Mouse (Mus musculus) embryonic facial prominence, embryonic 14.5 days (tissue): ENCODE data around the gene Ptafr. TPM values are rescaled to one million over a fixed set of nuclear protein-coding genes. Genes with fewer than 3 reads are reported as not detected.

Experiments
- ATAC-seq: fragments of 200-750 bp; cut with Nextera tagmentation; 2 replicates; pipeline ENCODE4 v1.8.0; 2017; ENCODE audit warnings: low read depth, moderate number of reproducible peaks, moderate TSS enrichment
- DNase-seq: peaks from one replicate; pipeline ENCODE4 v3.0.0-alpha.2; 2015; ENCODE audit warnings: low spot score
- H3K27ac ChIP-seq: fragments of 300-500 bp; sonication (generic); replicated peaks from 2 replicates; pipeline ENCODE4 v1.5.1; 2014; ENCODE audit warnings: low read depth, mild to moderate bottlenecking, low read length, moderate library complexity
- H3K27me3 ChIP-seq: fragments of 300-500 bp; sonication (generic); replicated peaks from 2 replicates; pipeline ENCODE4 v1.6.1; 2014; ENCODE audit warnings: low read length; ENCODE audit not compliant: control insufficient read depth, insufficient read depth
- H3K36me3 ChIP-seq: fragments of 300-500 bp; sonication (generic); 2 replicates; pipeline ENCODE4 v1.6.1; 2014; ENCODE audit warnings: low read length, mixed read lengths; ENCODE audit not compliant: control insufficient read depth, insufficient read depth
- H3K4me1 ChIP-seq: fragments of 300-500 bp; sonication (generic); 2 replicates; pipeline ENCODE4 v1.6.1; 2014; ENCODE audit warnings: antibody characterized with exemption, low read length; ENCODE audit not compliant: control insufficient read depth, insufficient read depth
- H3K4me2 ChIP-seq: fragments of 300-500 bp; sonication (generic); 2 replicates; pipeline ENCODE4 v1.6.1; 2014; ENCODE audit warnings: low read depth, mild to moderate bottlenecking, low read length, moderate library complexity, mixed read lengths
- H3K4me3 ChIP-seq: fragments of 300-500 bp; sonication (generic); 2 replicates; pipeline ENCODE4 v1.5.1; 2014; ENCODE audit warnings: low read depth, mild to moderate bottlenecking, low read length
- H3K9ac ChIP-seq: fragments of 300-500 bp; sonication (generic); 2 replicates; pipeline ENCODE4 v1.6.1; 2014; ENCODE audit warnings: low read depth, mild to moderate bottlenecking, low read length, moderate library complexity, mixed read lengths
- H3K9me3 ChIP-seq: fragments of 300-500 bp; sonication (generic); 2 replicates; pipeline ENCODE4 v1.6.1; 2016; ENCODE audit warnings: low read length; ENCODE audit not compliant: control insufficient read depth
- WGBS: fragments of 180-500 bp; shearing (Covaris S2); extraction: QIAGEN DNeasy Blood & Tissue Kit; methylation state at CpG from one replicate; pipeline ENCODE4 v1.1.7; 2014; 5-methylcytosine and 5-hydroxymethylcytosine counted together
- polyA plus RNA-seq: library from polyadenylated mRNA; unstranded; fragments of >200 nt; fragmentation: Nextera tagmentation; extraction: Ambion mirVana; gene quantifications from 2 replicates; pipeline ENCODE4 v1.2.1, GENCODE M21; 2014

Gene Ptafr
- polyA plus RNA-seq, 1 experiment from 2014 or later = 0.58 TPM

DNA sequence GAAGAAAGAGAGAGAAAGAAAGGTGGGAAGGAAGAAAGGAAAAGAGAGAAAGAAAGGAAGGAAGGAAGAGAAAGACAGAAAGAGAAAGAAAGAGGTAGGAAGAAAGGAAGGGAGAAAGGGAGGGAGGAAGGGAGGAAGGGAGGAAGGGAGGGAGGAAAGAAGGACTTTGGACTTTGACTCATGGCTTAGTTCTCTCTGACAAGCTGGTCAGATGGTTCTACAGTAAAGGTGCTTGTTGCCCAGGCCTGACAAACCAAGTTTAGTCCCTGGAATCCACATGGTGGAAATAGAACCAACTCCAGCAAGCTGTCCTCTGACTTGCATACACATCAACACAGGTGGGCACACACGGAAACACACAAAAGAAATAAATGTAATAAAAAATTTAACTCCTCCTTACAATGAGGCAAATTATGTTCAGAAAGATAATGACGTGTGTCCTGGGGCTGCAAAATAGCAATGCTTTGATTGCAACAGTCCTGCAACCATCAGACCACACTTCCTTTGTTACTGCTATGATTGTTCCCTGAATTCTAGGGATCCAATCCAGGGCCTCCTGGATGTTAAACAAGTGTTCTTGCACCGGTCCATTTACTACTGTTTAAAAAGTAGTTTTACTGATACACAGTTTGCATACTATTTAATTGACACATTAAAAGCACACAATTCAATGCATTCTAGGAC lies 46.6 kb downstream of the Ptafr start:
- H3K36me3 ChIP-seq = no peaks in the 10 kb centered on the region
- H3K4me3 ChIP-seq = no peak overlapping the region
- WGBS = 79% methylated on average over 3 of the region's 3 CpGs
- ATAC-seq = no peak
- no peak overlapping the region for H3K27ac ChIP-seq
- H3K4me1 ChIP-seq = no peaks in the 10 kb centered on the region
- no peak for DNase-seq
- no peaks in the 10 kb centered on the region; the same call in 1 of the 2 replicates for H3K9me3 ChIP-seq
- no peaks in the 10 kb centered on the region for H3K27me3 ChIP-seq
- no peak overlapping the region for H3K9ac ChIP-seq
- no peak overlapping the region for H3K4me2 ChIP-seq

- Histone ChIP-seq H3K4me1 (no peaks in the 10 kb centered on the region), H3K36me3 (no peaks in the 10 kb centered on the region), H3K9ac (no peak overlapping the region), H3K4me3 (no peak overlapping the region), H3K4me2 (no peak overlapping the region), H3K27me3 (no peaks in the 10 kb centered on the region), H3K27ac (no peak overlapping the region), H3K9me3 (no peaks in the 10 kb centered on the region; the same call in 1 of the 2 replicates)
- DNase-seq (no peak), ATAC-seq (no peak)
- 84% methylated on average over 7 of the region's 8 CpGs for WGBS
Measured at GRCm38 (mm10) chr4:132611320-132611719, 47.5 kb downstream of the Ptafr start.

- ATAC-seq (no peak), DNase-seq (no peak)
- no peaks in the 10 kb centered on the region; the same call in 1 of the 2 replicates for H3K9me3 ChIP-seq
- no peaks in the 10 kb centered on the region for H3K4me1 ChIP-seq
- H3K36me3 ChIP-seq = no peaks in the 10 kb centered on the region
- no peak overlapping the region for H3K4me3 ChIP-seq
- no peak overlapping the region for H3K4me2 ChIP-seq
- no peak overlapping the region for H3K9ac ChIP-seq
- no peaks in the 10 kb centered on the region for H3K27me3 ChIP-seq
- H3K27ac ChIP-seq = no peak overlapping the region
- WGBS = 90% methylated on average over 6 of the region's 6 CpGs
Measured at GRCm38 (mm10) chr4:132617873-132618272, 54.0 kb downstream of the Ptafr start.

DNA sequence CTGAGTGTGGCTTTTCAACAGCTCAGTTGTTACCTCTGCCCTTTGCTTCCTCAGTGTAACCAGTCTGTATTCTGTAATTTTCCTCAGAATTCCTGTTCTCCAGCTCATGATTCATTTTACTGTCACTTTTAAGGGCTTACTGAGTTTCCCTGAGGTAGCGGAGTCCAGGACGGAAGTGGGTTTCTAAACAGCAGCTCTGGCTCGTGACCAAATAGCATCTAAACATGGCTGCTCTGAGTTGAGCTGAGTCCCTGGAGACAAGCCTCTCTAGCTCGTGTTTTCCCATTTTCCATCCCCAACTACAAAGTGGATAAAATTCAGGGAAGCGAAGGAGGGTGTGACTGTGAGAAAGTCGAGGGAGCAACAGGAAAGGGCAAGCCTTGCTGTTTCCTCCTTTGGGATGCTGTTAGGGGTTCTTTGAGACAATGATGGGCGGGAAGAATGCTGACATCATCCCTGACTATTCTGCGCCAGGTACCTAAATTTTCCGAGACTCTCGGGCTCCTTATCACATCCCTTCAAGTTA lies 55.0 kb downstream of the Ptafr start:
- Histone ChIP-seq H3K9ac (no peak overlapping the region), H3K4me2 (no peak overlapping the region), H3K27ac (no peak overlapping the region), H3K4me3 (no peak overlapping the region), H3K9me3 (no peaks in the 10 kb centered on the region; the same call in 1 of the 2 replicates), H3K27me3 (no peaks in the 10 kb centered on the region), H3K4me1 (no peaks in the 10 kb centered on the region), H3K36me3 (no peaks in the 10 kb centered on the region)
- WGBS = 82% methylated on average over 10 of the region's 10 CpGs
- no peak for ATAC-seq
- peak; percentile 6 for DNase-seq

GRCm38 (mm10) chr4:132620134-132620533 lies 56.3 kb downstream of the Ptafr start:
- Histone ChIP-seq H3K36me3 (no peaks in the 10 kb centered on the region), H3K4me2 (no peak overlapping the region), H3K27me3 (no peaks in the 10 kb centered on the region), H3K9me3 (no peaks in the 10 kb centered on the region; the same call in 1 of the 2 replicates), H3K9ac (no peak overlapping the region), H3K4me3 (no peak overlapping the region), H3K27ac (no peak overlapping the region), H3K4me1 (no peaks in the 10 kb centered on the region)
- WGBS = 87% methylated on average over 4 of the region's 4 CpGs
- ATAC-seq (no peak), DNase-seq (no peak)

DNA sequence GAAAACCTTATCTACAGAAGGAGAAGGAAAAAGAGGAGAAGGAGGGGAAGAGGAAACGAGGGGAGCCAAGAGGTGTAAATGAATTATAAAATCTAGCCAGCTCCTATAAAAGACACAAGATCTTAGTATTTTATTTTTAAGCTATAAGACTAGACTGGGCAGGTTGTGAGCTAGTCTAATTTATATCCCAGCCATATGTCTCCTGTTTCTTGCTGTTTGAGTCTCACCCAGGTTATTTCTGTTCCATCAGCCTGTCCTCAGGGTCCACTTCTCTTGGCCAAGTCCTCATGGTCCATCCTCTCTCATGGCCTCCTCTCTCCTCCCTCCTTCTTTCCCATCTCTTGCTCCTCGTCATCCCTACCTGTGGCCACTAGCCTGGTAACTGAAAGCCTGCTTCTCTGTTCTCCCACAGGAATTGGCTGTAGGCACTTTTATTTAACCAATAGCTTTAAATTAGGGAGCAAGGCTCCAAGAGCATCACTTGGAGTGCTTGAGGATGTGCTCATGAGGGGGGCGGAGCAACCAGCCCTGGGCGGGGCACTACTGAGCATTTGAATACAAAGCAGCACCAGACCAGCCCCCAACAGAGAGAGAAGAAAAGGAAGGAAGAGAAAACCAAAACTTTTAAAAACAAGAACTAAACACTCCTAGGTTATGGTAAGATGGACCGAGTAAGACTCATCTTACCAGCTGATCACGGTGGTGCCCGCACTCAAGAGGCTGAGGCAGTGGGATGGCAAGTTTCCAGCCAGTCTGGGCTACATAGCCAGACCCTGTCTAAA lies 57.6 kb downstream of the Ptafr start:
- DNase-seq (no peak), ATAC-seq (no peak)
- Histone ChIP-seq H3K36me3 (no peaks in the 10 kb centered on the region), H3K4me3 (no peak overlapping the region), H3K27me3 (no peaks in the 10 kb centered on the region), H3K4me2 (no peak overlapping the region), H3K9ac (no peak overlapping the region), H3K27ac (no peak overlapping the region), H3K4me1 (no peaks in the 10 kb centered on the region), H3K9me3 (no peaks in the 10 kb centered on the region)
- 74% methylated on average over 7 of the region's 7 CpGs for WGBS

DNA sequence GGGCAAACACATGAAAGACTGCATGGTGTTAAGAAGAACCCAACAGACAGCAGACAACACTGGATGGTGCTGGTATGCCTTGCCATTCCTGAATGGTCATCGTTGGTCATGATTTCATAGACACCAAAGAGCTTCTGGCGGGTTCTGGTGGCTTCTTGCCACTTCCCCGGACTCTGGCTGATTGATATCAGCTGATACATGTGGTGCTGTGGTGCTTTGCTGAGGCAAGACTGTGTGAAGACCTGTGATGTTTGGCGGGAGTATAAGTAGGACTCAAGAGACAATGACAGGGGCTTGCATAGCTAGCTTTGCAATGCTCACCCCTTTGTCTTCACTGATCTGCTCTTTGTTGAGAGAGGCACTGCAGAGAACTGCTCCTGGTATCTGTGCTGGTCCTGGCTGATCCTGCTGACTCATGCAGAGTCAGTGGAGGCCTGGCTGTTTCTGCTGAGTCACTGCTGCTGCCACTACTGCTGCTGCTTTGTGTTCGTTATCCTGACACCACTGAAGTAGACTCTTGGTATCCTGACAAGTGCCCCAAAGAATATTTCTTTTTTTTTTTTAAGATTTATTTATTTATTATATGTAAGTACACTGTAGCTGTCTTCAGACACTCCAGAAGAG lies 60.3 kb downstream of the Ptafr start:
- Histone ChIP-seq H3K27ac (no peak overlapping the region), H3K4me2 (no peak overlapping the region), H3K9me3 (no peaks in the 10 kb centered on the region), H3K36me3 (no peaks in the 10 kb centered on the region), H3K4me3 (no peak overlapping the region), H3K27me3 (no peaks in the 10 kb centered on the region), H3K4me1 (no peaks in the 10 kb centered on the region), H3K9ac (no peak overlapping the region)
- DNase-seq (no peak), ATAC-seq (no peak)
- WGBS = 81% methylated on average over 5 of the region's 5 CpGs

- DNase-seq (no peak), ATAC-seq (no peak)
- no peaks in the 10 kb centered on the region for H3K9me3 ChIP-seq
- H3K4me3 ChIP-seq = no peak overlapping the region
- no peak overlapping the region for H3K4me2 ChIP-seq
- H3K4me1 ChIP-seq = no peaks in the 10 kb centered on the region
- H3K27me3 ChIP-seq = no peaks in the 10 kb centered on the region
- 21% methylated on average over 2 of the region's 2 CpGs for WGBS
- no peak overlapping the region for H3K27ac ChIP-seq
- H3K9ac ChIP-seq = no peak overlapping the region
- H3K36me3 ChIP-seq = no peaks in the 10 kb centered on the region
Measured at GRCm38 (mm10) chr4:132628830-132629229, 65.0 kb downstream of the Ptafr start.
